Mouse (Mus musculus): Measurements from ENCODE around the gene Cenpt. TPM values are rescaled to one million over a fixed set of nuclear protein-coding genes. Genes with fewer than 3 reads are reported as not detected.

Cenpt gene
- polyA plus RNA-seq, 1 experiment from 2014 or later, result 19.1 TPM

DNA sequence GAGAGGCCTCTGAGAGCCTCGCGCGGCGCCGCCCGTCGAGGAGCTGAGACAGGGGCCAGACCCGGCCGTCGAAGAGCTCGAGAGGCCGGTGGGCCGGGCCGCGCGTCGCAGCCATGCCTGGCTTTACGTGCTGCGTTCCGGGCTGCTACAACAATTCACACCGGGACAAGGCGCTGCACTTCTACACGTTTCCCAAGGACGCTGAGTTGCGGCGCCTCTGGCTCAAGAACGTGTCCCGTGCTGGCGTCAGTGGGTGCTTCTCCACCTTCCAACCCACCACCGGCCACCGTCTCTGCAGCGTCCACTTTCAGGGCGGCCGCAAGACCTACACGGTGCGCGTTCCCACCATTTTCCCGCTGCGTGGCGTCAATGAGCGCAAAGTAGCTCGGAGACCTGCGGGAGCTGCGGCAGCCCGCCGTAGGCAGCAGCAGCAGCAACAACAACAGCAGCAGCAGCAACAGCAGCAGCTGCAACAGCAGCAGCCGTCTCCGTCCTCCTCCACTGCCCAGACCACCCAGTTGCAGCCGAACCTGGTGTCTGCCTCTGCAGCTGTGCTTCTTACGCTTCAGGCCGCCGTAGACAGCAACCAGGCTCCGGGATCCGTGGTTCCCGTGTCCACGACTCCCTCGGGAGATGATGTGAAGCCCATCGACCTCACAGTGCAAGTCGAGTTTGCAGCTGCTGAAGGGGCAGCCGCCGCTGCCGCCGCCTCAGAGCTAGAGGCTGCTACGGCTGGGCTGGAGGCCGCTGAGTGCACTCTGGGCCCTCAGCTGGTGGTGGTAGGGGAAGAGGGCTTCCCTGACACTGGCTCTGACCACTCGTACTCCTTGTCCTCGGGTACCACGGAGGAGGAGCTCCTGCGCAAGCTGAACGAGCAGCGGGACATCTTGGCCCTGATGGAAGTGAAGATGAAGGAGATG, 2.4 kb upstream of the Cenpt start:
- H3K9ac ChIP-seq (ENCODE audit: low read depth, low read length), result peak overlapping the region; percentile 87
- peak overlapping the region; percentile 86 for H3K27ac ChIP-seq (ENCODE audit: low read length)
- H3K9me3 ChIP-seq (replicated peaks; ENCODE audit: control insufficient read depth, low read length), result no peaks in the 10 kb centered on the region
- H3K4me3 ChIP-seq (ENCODE audit: low read depth, low read length), result peak overlapping the region; percentile 79
- H3K4me1 ChIP-seq (ENCODE audit: control insufficient read depth, low read depth, low read length), result peaks cover 52% of the 10 kb centered on the region
- H3K4me2 ChIP-seq (ENCODE audit: low read depth, low read length), result peak overlapping the region; percentile 94
- H3K27me3 ChIP-seq (ENCODE audit: control insufficient read depth, insufficient read depth, low read depth, low read length), result no peaks in the 10 kb centered on the region
- ATAC-seq (ENCODE audit: low read depth), result peak; percentile 24
- H3K36me3 ChIP-seq (ENCODE audit: control insufficient read depth, insufficient read depth), result peaks cover 2% of the 10 kb centered on the region; the same call in 1 of the 2 replicates
- WGBS (ENCODE audit: insufficient replicate concordance), result under 1% methylated on average over 71 of the region's 71 CpGs

DNA sequence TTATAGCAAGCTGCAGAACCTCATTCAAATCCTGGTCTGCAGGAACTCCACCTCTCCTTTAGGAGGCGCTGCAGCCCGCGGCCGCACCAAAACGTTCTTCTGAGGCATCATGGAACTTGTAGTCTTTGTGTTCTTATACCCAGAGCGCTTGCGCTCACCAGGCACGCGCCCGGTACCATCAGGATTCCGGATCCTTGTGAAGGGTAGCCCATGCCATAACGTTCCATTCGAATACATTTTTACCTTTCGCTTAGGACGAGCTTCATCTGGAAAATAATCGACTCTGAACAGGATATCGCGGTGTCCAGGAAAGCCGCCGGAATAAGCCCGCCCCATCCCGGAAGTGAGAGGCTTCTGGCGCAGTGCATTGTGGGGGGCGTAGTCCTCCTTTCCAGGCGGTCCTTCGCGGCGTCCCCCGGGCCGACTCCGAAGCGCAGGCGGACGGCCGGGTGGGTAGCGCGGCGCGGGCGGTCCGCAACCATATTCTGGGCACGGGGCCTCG, 1.7 kb upstream of the Cenpt start, which contains the start of gene Thap11:
Gene Thap11, plus strand, starts transcription at position 418 of the 502 bp plus-strand sequence.
- Histone ChIP-seq H3K4me2 (ENCODE audit: low read depth, low read length) (peak within 1 kb of the TSS; percentile 94), H3K4me1 (ENCODE audit: control insufficient read depth, low read depth, low read length) (peaks cover 52% of the 10 kb centered on the region)
- WGBS (ENCODE audit: insufficient replicate concordance), result 0% methylated on average over 43 of the region's 43 CpGs

DNA sequence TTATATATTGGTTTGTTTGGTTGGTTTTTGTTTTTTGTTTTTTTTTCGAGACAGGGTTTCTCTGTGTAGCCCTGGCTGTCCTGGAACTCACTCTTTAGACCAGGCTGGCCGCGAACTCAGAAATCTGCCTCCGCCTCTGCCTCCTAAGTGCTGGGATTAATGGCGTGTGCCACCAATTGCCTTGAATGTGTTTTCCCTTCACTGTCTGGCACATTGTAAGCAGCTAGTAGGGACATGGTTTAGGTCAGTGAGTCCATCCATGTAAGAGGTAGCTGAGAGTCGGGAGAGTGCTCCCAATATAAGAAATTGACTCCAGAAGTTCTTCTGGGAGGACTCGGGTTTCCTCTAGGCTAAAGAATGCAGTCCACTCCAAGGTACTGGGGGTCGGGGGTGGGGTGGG, 1.2 kb upstream of the Cenpt start:
- ATAC-seq (ENCODE audit: low read depth), result no peak
- Histone ChIP-seq H3K9ac (ENCODE audit: low read depth, low read length) (peak overlapping the region; percentile 87), H3K27me3 (ENCODE audit: control insufficient read depth, insufficient read depth, low read depth, low read length) (no peaks in the 10 kb centered on the region), H3K4me1 (ENCODE audit: control insufficient read depth, low read depth, low read length) (peaks cover 48% of the 10 kb centered on the region), H3K4me3 (ENCODE audit: low read depth, low read length) (peak overlapping the region; percentile 79), H3K27ac (ENCODE audit: low read length) (peak overlapping the region; percentile 86), H3K4me2 (ENCODE audit: low read depth, low read length) (peak overlapping the region; percentile 94), H3K9me3 (replicated peaks; ENCODE audit: control insufficient read depth, low read length) (no peaks in the 10 kb centered on the region), H3K36me3 (ENCODE audit: control insufficient read depth, insufficient read depth) (peaks cover 5% of the 10 kb centered on the region)
- WGBS (ENCODE audit: insufficient replicate concordance), result 33% methylated on average over 8 of the region's 8 CpGs

More for the DNA sequence above, 1.7 kb upstream of the Cenpt start, which contains the start of gene Thap11:
- ATAC-seq (ENCODE audit: low read depth), result peak; percentile 84
- Histone ChIP-seq H3K9me3 (replicated peaks; ENCODE audit: control insufficient read depth, low read length) (no peaks in the 10 kb centered on the region), H3K27ac (ENCODE audit: low read length) (peak within 1 kb of the TSS; percentile 86), H3K9ac (ENCODE audit: low read depth, low read length) (peak within 1 kb of the TSS; percentile 87), H3K36me3 (ENCODE audit: control insufficient read depth, insufficient read depth) (peaks cover 2% of the 10 kb centered on the region; the same call in 1 of the 2 replicates), H3K4me3 (ENCODE audit: low read depth, low read length) (peak within 1 kb of the TSS; percentile 79), H3K27me3 (ENCODE audit: control insufficient read depth, insufficient read depth, low read depth, low read length) (no peaks in the 10 kb centered on the region)

DNA sequence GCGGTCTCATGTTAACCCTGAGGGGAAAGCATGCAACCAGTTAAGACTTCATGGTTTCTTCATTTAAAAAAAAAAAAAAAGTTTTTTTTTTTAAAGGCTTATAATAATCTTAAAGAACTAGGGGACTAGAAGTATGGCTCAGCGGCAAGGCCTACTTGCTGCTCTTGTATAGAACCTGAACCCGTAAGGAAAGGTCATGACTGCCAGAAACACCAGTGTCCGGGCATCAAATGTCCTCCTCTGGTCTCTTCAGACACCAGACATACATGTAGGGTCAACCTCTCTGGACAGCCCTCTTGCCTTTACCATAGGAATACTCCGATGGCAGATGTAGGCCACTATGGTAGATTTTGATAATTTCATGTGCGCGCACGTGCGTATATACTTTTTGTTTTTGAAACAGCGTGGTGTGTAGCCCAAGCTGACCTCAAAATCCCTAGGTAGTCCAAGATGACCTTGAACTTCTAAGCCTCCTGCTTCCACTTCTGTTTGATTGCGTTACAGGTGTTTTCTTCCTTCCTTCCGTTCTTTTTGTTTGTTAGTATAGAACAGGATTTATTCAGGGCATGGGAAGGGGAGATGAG, 840 bp downstream of the Cenpt start:
- H3K4me2 ChIP-seq (ENCODE audit: low read depth, low read length), result peak overlapping the region; percentile 72

DNA sequence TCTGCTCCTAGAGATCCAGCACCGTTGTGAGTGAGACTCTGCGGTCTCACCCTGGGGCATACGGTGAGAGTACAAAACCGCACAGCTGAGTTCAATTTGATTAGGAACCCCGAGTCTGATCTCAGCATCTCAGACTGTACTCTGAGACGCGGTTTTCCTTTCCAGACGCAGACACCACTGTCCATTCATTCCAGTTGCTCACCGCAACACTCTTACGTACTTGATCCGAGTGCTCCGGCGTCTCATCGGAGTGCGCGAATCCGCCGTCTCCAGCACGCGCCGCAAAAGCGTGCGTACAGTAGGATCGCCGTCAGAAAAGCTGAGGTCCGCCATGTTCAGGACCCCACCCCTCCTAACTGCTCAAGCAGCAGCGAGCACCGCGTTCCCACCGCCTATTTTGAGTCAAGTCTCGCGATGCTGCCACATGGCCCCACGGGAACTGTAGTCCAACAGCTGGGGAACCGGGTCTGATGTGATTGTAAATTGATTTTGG, 1.4 kb downstream of the Cenpt start:
- Histone ChIP-seq H3K27me3 (ENCODE audit: control insufficient read depth, insufficient read depth, low read depth, low read length) (no peaks in the 10 kb centered on the region), H3K36me3 (ENCODE audit: control insufficient read depth, insufficient read depth) (peaks cover 23% of the 10 kb centered on the region), H3K9ac (ENCODE audit: low read depth, low read length) (peak overlapping the region; percentile 84), H3K4me3 (ENCODE audit: low read depth, low read length) (peak overlapping the region; percentile 88), H3K9me3 (replicated peaks; ENCODE audit: control insufficient read depth, low read length) (no peaks in the 10 kb centered on the region), H3K4me1 (ENCODE audit: control insufficient read depth, low read depth, low read length) (peaks cover 22% of the 10 kb centered on the region), H3K4me2 (ENCODE audit: low read depth, low read length) (peak overlapping the region; percentile 72), H3K27ac (ENCODE audit: low read length) (peak overlapping the region; percentile 89)
- peak; percentile 70 for ATAC-seq (ENCODE audit: low read depth)
- WGBS (ENCODE audit: insufficient replicate concordance), result under 1% methylated on average over 34 of the region's 34 CpGs

More for the DNA sequence above, 840 bp downstream of the Cenpt start:
- Histone ChIP-seq H3K9ac (ENCODE audit: low read depth, low read length) (peak overlapping the region; percentile 84), H3K27me3 (ENCODE audit: control insufficient read depth, insufficient read depth, low read depth, low read length) (no peaks in the 10 kb centered on the region), H3K36me3 (ENCODE audit: control insufficient read depth, insufficient read depth) (peaks cover 17% of the 10 kb centered on the region), H3K9me3 (replicated peaks; ENCODE audit: control insufficient read depth, low read length) (no peaks in the 10 kb centered on the region), H3K4me1 (ENCODE audit: control insufficient read depth, low read depth, low read length) (peaks cover 27% of the 10 kb centered on the region), H3K27ac (ENCODE audit: low read length) (no peak overlapping the region), H3K4me3 (ENCODE audit: low read depth, low read length) (peak overlapping the region; percentile 88)
- WGBS (ENCODE audit: insufficient replicate concordance), result 74% methylated on average over 12 of the region's 12 CpGs
- no peak for ATAC-seq (ENCODE audit: low read depth)

DNA sequence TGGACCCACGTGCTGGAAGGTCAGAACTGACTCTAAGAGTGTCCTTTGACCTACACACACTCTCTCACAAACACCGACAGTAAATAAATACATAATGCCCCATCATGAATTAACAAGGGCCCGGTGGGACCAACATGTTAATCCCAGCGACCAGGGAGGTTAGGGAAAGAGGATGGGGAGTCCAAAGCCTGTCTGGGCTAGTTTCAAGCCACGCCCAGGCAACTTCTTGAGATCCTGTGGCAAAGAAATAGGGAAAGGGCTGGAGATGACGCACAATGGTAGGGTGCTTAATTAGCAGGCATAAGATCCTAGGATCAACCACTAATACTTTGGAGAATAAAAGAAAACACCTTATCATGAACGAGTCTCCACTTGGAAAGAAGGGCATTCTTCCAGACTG, 2.5 kb downstream of the Cenpt start:
- Histone ChIP-seq H3K36me3 (ENCODE audit: control insufficient read depth, insufficient read depth) (peaks cover 31% of the 10 kb centered on the region), H3K9me3 (replicated peaks; ENCODE audit: control insufficient read depth, low read length) (no peaks in the 10 kb centered on the region), H3K4me2 (ENCODE audit: low read depth, low read length) (peak overlapping the region; percentile 59), H3K4me1 (ENCODE audit: control insufficient read depth, low read depth, low read length) (peaks cover 15% of the 10 kb centered on the region), H3K27me3 (ENCODE audit: control insufficient read depth, insufficient read depth, low read depth, low read length) (no peaks in the 10 kb centered on the region), H3K9ac (ENCODE audit: low read depth, low read length) (peak overlapping the region; percentile 17; the same call in 1 of the 2 replicates), H3K27ac (ENCODE audit: low read length) (no peak overlapping the region), H3K4me3 (ENCODE audit: low read depth, low read length) (peak overlapping the region; percentile 50)
- 70% methylated on average over 7 of the region's 7 CpGs for WGBS (ENCODE audit: insufficient replicate concordance)
- ATAC-seq (ENCODE audit: low read depth), result no peak

DNA sequence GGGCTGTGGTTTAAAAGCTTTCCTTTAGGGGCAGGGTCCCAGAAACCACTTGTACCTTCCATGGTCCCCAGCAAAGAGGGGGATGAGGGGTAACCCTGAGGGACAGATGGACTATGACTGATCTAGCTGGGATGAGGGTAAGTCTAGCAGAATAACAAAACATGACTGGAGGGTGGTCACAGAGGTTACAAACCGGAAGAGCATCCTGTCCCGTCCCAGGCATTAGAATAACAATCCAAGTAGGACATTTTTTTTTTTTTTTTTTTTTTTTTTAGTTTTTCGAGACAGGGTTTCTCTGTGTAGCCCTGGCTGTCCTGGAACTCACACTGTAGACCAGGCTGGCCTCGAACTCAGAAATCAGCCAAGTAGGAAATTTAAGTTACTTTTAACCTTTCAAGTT, 3.1 kb downstream of the Cenpt start:
- no peaks in the 10 kb centered on the region for H3K27me3 ChIP-seq (ENCODE audit: control insufficient read depth, insufficient read depth, low read depth, low read length)
- H3K4me2 ChIP-seq (ENCODE audit: low read depth, low read length), result peak overlapping the region; percentile 59; the same call in 1 of the 2 replicates
- no peak overlapping the region for H3K9ac ChIP-seq (ENCODE audit: low read depth, low read length)
- WGBS (ENCODE audit: insufficient replicate concordance), result 69% methylated on average over 4 of the region's 4 CpGs
- H3K36me3 ChIP-seq (ENCODE audit: control insufficient read depth, insufficient read depth), result peaks cover 35% of the 10 kb centered on the region
- H3K27ac ChIP-seq (ENCODE audit: low read length), result no peak overlapping the region
- no peaks in the 10 kb centered on the region for H3K9me3 ChIP-seq (replicated peaks; ENCODE audit: control insufficient read depth, low read length)
- no peak overlapping the region; the same call in 1 of the 2 replicates for H3K4me3 ChIP-seq (ENCODE audit: low read depth, low read length)
- no peak for ATAC-seq (ENCODE audit: low read depth)
- H3K4me1 ChIP-seq (ENCODE audit: control insufficient read depth, low read depth, low read length), result peaks cover 15% of the 10 kb centered on the region

DNA sequence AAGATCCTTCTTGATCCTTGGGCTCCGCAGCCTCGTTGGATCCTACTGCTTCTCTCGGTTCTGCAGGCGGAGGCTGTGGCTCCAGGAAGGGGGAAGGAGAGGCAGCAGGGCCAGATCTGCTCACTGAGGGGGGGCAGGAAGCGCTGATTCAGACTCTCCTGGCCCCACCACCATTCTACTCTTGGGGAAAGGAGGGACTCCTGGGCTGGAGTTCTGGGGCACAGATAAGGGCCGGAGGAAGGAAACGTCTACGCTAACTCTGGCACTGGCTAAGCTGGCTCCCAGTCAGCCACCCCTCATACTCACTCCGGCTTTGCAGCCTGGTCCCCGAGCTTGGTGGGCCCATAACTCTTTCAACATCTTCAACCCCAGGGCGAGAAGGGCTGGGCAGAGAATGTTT, 6.4 kb downstream of the Cenpt start:
- WGBS (ENCODE audit: insufficient replicate concordance), result 55% methylated on average over 11 of the region's 11 CpGs
- H3K36me3 ChIP-seq (ENCODE audit: control insufficient read depth, insufficient read depth), result peaks cover 49% of the 10 kb centered on the region
- no peak overlapping the region for H3K4me2 ChIP-seq (ENCODE audit: low read depth, low read length)
- ATAC-seq (ENCODE audit: low read depth), result no peak; the same call in 1 of the 2 replicates
- H3K27me3 ChIP-seq (ENCODE audit: control insufficient read depth, insufficient read depth, low read depth, low read length), result no peaks in the 10 kb centered on the region
- H3K9me3 ChIP-seq (replicated peaks; ENCODE audit: control insufficient read depth, low read length), result no peaks in the 10 kb centered on the region
- peaks cover 7% of the 10 kb centered on the region for H3K4me1 ChIP-seq (ENCODE audit: control insufficient read depth, low read depth, low read length)
- no peak overlapping the region for H3K9ac ChIP-seq (ENCODE audit: low read depth, low read length)
- H3K4me3 ChIP-seq (ENCODE audit: low read depth, low read length), result no peak overlapping the region
- no peak overlapping the region; the same call in 1 of the 2 replicates for H3K27ac ChIP-seq (ENCODE audit: low read length)

Measured in liver, embryonic 16.5 days (tissue).